Comparison of ENCODE assay signal across 14 mouse cellular contexts in the genomic region with DNA sequence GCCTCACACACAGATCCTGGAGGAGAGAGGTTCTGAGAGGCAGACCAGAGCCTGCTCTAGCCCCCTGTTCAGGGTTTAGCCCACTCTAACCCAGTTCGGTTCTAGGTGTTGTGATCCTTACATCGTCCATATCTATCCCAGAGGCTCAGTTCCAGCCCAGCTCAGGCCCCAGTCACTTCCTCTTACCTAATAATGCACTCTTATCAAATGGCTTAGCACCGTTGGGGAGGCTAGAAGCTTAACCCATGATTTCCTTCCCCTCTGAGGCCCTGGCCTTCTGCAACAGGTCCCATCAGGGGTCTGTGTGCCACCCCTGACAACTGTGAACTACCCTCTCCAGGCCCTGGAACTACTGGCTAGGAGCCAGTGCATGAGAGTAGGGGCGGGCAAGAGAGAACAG. TPM values are rescaled to one million over a fixed set of nuclear protein-coding genes. Genes with fewer than 3 reads are reported as not detected.
DNase-seq lines count a peak whose midpoint lies in the region; ATAC-seq and TF ChIP-seq lines count a peak whose summit lies in the region.
"Had no signal": no experiment of that assay in that cellular context is flagged by ENCODE, and none has a peak within 500 bp of the region (broad histone marks: within the 10 kb centered on the region; RNA-seq: fewer than 3 reads in every experiment).

No protein-coding gene starts in this region.

- ATAC-seq in kidney, postnatal 0 days (replicated peaks; ENCODE audit: low FRiP score, low read depth), result no peak
- 0 out of 2 replicates have a peak, but pooled peaks have one; percentile 11 for ATAC-seq in G1E (ENCODE audit: extremely low read depth, insufficient number of reproducible peaks, low FRiP score, poor library complexity, severe bottlenecking)
- no peak for ATAC-seq in intestine, embryonic 14.5 days (replicated peaks; ENCODE audit: low FRiP score, low TSS enrichment, low read depth)
- ATAC-seq in megakaryocyte, adult 5-6 weeks (ENCODE audit: poor library complexity, severe bottlenecking), result peak; percentile 64
- no peak for ATAC-seq in neural tube, embryonic 15.5 days (ENCODE audit: low FRiP score)

- H3K4me2 ChIP-seq in kidney, postnatal 0 days (ENCODE audit: low read length), result no peak overlapping the region
- H3K4me2 ChIP-seq in intestine, embryonic 14.5 days (ENCODE audit: low read length), result no peak overlapping the region
- H3K4me2 ChIP-seq in neural tube, embryonic 15.5 days, result no peak overlapping the region

- H3K27me3 ChIP-seq in kidney, postnatal 0 days (ENCODE audit: insufficient read depth, low read length), result 0 out of 2 replicates have a peak, but pooled peaks cover 3% of the 10 kb centered on the region
- peaks cover 64% of the 10 kb centered on the region for H3K27me3 ChIP-seq in G1E (ENCODE audit: insufficient read depth, low read length)
- H3K27me3 ChIP-seq in intestine, embryonic 14.5 days (replicated peaks; ENCODE audit: control insufficient read depth, insufficient read depth, low read length), result no peaks in the 10 kb centered on the region
- H3K27me3 ChIP-seq in neural tube, embryonic 15.5 days (replicated peaks), result peaks cover 25% of the 10 kb centered on the region; the same call in 1 of the 2 replicates

- no peaks in the 10 kb centered on the region for H3K9me3 ChIP-seq in kidney, postnatal 0 days (replicated peaks; ENCODE audit: low read length)
- H3K9me3 ChIP-seq in G1E (replicated peaks), result no peaks in the 10 kb centered on the region
- H3K9me3 ChIP-seq in intestine, embryonic 14.5 days (ENCODE audit: control insufficient read depth, low read length), result no peaks in the 10 kb centered on the region
- no peaks in the 10 kb centered on the region for H3K9me3 ChIP-seq in neural tube, embryonic 15.5 days (replicated peaks)

- 47% methylated on average over 4 of the region's 4 CpGs for WGBS in kidney, postnatal 0 days
- WGBS in intestine, embryonic 14.5 days, result 47% methylated on average over 4 of the region's 4 CpGs
- WGBS in neural tube, embryonic 15.5 days, result 53% methylated on average over 4 of the region's 4 CpGs

- DNase-seq in kidney, postnatal 0 days (ENCODE audit: low spot score), result no peak
- no peak for DNase-seq in kidney, adult 18-20 months
- DNase-seq in G1E (ENCODE audit: low spot score), result no peak
- DNase-seq in intestine, embryonic 14.5 days (ENCODE audit: low spot score), result no peak
- DNase-seq in adrenal gland, postnatal 25 days, result no peak
- DNase-seq in layer of hippocampus, adult 11-12 months (ENCODE audit: low spot score), result no peak
- DNase-seq: cerebellum, postnatal 14 days had no signal

- 0 out of 2 replicates have a peak overlapping the region, but pooled peaks have one; percentile 57 for H3K27ac ChIP-seq in kidney, postnatal 0 days
- H3K27ac ChIP-seq in intestine, embryonic 14.5 days (ENCODE audit: low read depth), result peak overlapping the region; percentile 64; the same call in 1 of the 2 replicates
- H3K27ac ChIP-seq in neural tube, embryonic 15.5 days (replicated peaks), result no peak overlapping the region
- H3K27ac ChIP-seq: gastrocnemius, adult 2 months had no signal

- peaks cover 11% of the 10 kb centered on the region for H3K4me1 ChIP-seq in kidney, postnatal 0 days (replicated peaks; ENCODE audit: insufficient read depth, low read length)
- peaks cover 2% of the 10 kb centered on the region; the same call in 1 of the 2 replicates for H3K4me1 ChIP-seq in G1E (ENCODE audit: insufficient read depth, low read depth, low read length)
- peaks cover 32% of the 10 kb centered on the region for H3K4me1 ChIP-seq in intestine, embryonic 14.5 days (replicated peaks; ENCODE audit: control insufficient read depth, insufficient read depth, low read length)
- peaks cover 10% of the 10 kb centered on the region; the same call in 1 of the 2 replicates for H3K4me1 ChIP-seq in neural tube, embryonic 15.5 days

- H3K4me3 ChIP-seq in kidney, postnatal 0 days (replicated peaks; ENCODE audit: low read depth, low read length), result no peak overlapping the region
- H3K4me3 ChIP-seq in G1E (ENCODE audit: low read depth, low read length), result no peak overlapping the region
- no peak overlapping the region for H3K4me3 ChIP-seq in intestine, embryonic 14.5 days (ENCODE audit: low read depth, low read length)
- no peak overlapping the region for H3K4me3 ChIP-seq in neural tube, embryonic 15.5 days (replicated peaks)
- H3K4me3 ChIP-seq: erythroblast, embryonic 14.5 days; gastrocnemius, adult 2 months; myocyte had no signal

- no peaks in the 10 kb centered on the region for H3K36me3 ChIP-seq in kidney, postnatal 0 days (ENCODE audit: insufficient read depth, low read length)
- no peaks in the 10 kb centered on the region for H3K36me3 ChIP-seq in G1E (replicated peaks)
- no peaks in the 10 kb centered on the region for H3K36me3 ChIP-seq in intestine, embryonic 14.5 days (ENCODE audit: control insufficient read depth, insufficient read depth, low read length)
- no peaks in the 10 kb centered on the region for H3K36me3 ChIP-seq in neural tube, embryonic 15.5 days

- no peak overlapping the region for H3K9ac ChIP-seq in kidney, postnatal 0 days (ENCODE audit: low read depth, low read length)
- H3K9ac ChIP-seq in intestine, embryonic 14.5 days (ENCODE audit: low read length), result no peak overlapping the region
- H3K9ac ChIP-seq in neural tube, embryonic 15.5 days (replicated peaks), result no peak overlapping the region

- TF ChIP-seq CTCF in kidney, postnatal 0 days (IDR thresholded peaks at IDR 0.05; ENCODE audit: low read depth), result no peak
- TF ChIP-seq CTCF in G1E (IDR thresholded peaks at IDR 0.05; ENCODE audit: low read depth, low read length), result no peak

RNA-seq across cellular contexts. Expression of gene Plcb2, which starts 1.0 kb away (rescaled TPM):
- 1.3 and 1.4 TPM in 2 replicates for polyA plus RNA-seq in kidney, postnatal 0 days (2015; fragmentation: Nextera tagmentation; extraction: Ambion mirVana)
- total RNA-seq in G1E (2014; fragmentation: Nextera tagmentation) (25.6 and 30.6 TPM in 2 replicates), G1E (2017) (7.3 and 8.5 TPM in 2 replicates)
- 4.5 and 5.4 TPM in 2 replicates for polyA plus RNA-seq in G1E (2012)
- polyA plus RNA-seq in intestine, embryonic 14.5 days (2014; fragmentation: Nextera tagmentation; extraction: Ambion mirVana), result 1.4 and 1.6 TPM in 2 replicates
- total RNA-seq in megakaryocyte, adult 5-6 weeks (2015), result 48.2 and 48.4 TPM in 2 replicates
- total RNA-seq in megakaryocyte, adult 5-6 weeks (2017), result 38.1 and 46.9 TPM in 2 replicates
- 0.76 and 2.1 TPM in 2 replicates for total RNA-seq in adrenal gland, postnatal 25 days (2021)
- 1.0 and 2.2 TPM in 2 replicates for polyA plus RNA-seq in neural tube, embryonic 15.5 days (2015; fragmentation: Nextera tagmentation; extraction: Ambion mirVana)
- polyA plus RNA-seq: myocyte had no signal

RNA-seq across cellular contexts. Expression of gene Inafm2, which starts 16.4 kb away (rescaled TPM):
- polyA plus RNA-seq in kidney, postnatal 0 days (2015; fragmentation: Nextera tagmentation; extraction: Ambion mirVana), result 16.1 and 16.8 TPM in 2 replicates
- total RNA-seq in G1E (2014; fragmentation: Nextera tagmentation), result 24.8 and 26.5 TPM in 2 replicates
- 14.8 and 16.0 TPM in 2 replicates for total RNA-seq in G1E (2017)
- 21.0 and 28.6 TPM in 2 replicates for polyA plus RNA-seq in G1E (2012)
- 31.9 and 37.0 TPM in 2 replicates for polyA plus RNA-seq in intestine, embryonic 14.5 days (2014; fragmentation: Nextera tagmentation; extraction: Ambion mirVana)
- total RNA-seq in megakaryocyte, adult 5-6 weeks (2015), result 12.0 and 15.3 TPM in 2 replicates
- 10.6 and 11.2 TPM in 2 replicates for total RNA-seq in megakaryocyte, adult 5-6 weeks (2017)
- total RNA-seq in adrenal gland, postnatal 25 days (2021), result 33.9 and 37.3 TPM in 2 replicates
- polyA plus RNA-seq in neural tube, embryonic 15.5 days (2015; fragmentation: Nextera tagmentation; extraction: Ambion mirVana), result 22.0 and 23.5 TPM in 2 replicates

RNA-seq across cellular contexts. Expression of gene Ankrd63, which starts 25.4 kb away (rescaled TPM):
- polyA plus RNA-seq in kidney, postnatal 0 days (2015; fragmentation: Nextera tagmentation; extraction: Ambion mirVana), result 0.37 and 0.45 TPM in 2 replicates
- 0.15 TPM in 1 of 2 replicates, not detected in the other for total RNA-seq in G1E (2014; fragmentation: Nextera tagmentation)
- under 0.01 and 0.05 TPM in 2 replicates for total RNA-seq in G1E (2017)
- polyA plus RNA-seq in G1E (2012), result not detected in 2 replicates
- 0.19 and 0.20 TPM in 2 replicates for polyA plus RNA-seq in intestine, embryonic 14.5 days (2014; fragmentation: Nextera tagmentation; extraction: Ambion mirVana)
- 0.07 and 0.11 TPM in 2 replicates for total RNA-seq in megakaryocyte, adult 5-6 weeks (2015)
- total RNA-seq in megakaryocyte, adult 5-6 weeks (2017), result 0.07 and 0.12 TPM in 2 replicates
- total RNA-seq in adrenal gland, postnatal 25 days (2021), result 0.27 and 0.67 TPM in 2 replicates
- not detected in 2 replicates for polyA plus RNA-seq in neural tube, embryonic 15.5 days (2015; fragmentation: Nextera tagmentation; extraction: Ambion mirVana)
- polyA plus RNA-seq: erythroblast, embryonic 14.5 days; hindbrain, embryonic 11.5 days had no signal

RNA-seq across cellular contexts. Expression of gene Ccdc9b, which starts 33.3 kb away (rescaled TPM):
- polyA plus RNA-seq in kidney, postnatal 0 days (2015; fragmentation: Nextera tagmentation; extraction: Ambion mirVana), result 0.91 and 0.95 TPM in 2 replicates
- not detected in 2 replicates for total RNA-seq in G1E (2014; fragmentation: Nextera tagmentation)
- 0.05 and 0.06 TPM in 2 replicates for total RNA-seq in G1E (2017)
- not detected in 2 replicates for polyA plus RNA-seq in G1E (2012)
- polyA plus RNA-seq in intestine, embryonic 14.5 days (2014; fragmentation: Nextera tagmentation; extraction: Ambion mirVana), result 1.2 and 1.4 TPM in 2 replicates
- total RNA-seq in megakaryocyte, adult 5-6 weeks (2015), result 0.16 TPM in 1 of 2 replicates, not detected in the other
- total RNA-seq in megakaryocyte, adult 5-6 weeks (2017), result 0.44 and 0.53 TPM in 2 replicates
- total RNA-seq in adrenal gland, postnatal 25 days (2021), result 6.1 and 8.1 TPM in 2 replicates
- polyA plus RNA-seq in neural tube, embryonic 15.5 days (2015; fragmentation: Nextera tagmentation; extraction: Ambion mirVana), result 0.97 and 1.2 TPM in 2 replicates
- polyA plus RNA-seq: erythroblast, embryonic 14.5 days had no signal

RNA-seq across cellular contexts. Expression of gene Phgr1, which starts 43.4 kb away (rescaled TPM):
- not detected in 2 replicates for polyA plus RNA-seq in kidney, postnatal 0 days (2015; fragmentation: Nextera tagmentation; extraction: Ambion mirVana)
- total RNA-seq in G1E (2014; fragmentation: Nextera tagmentation) (not detected in 2 replicates), G1E (2017) (not detected in 2 replicates)
- polyA plus RNA-seq in G1E (2012), result not detected in 2 replicates
- polyA plus RNA-seq in intestine, embryonic 14.5 days (2014; fragmentation: Nextera tagmentation; extraction: Ambion mirVana), result 21.2 and 45.1 TPM in 2 replicates
- not detected in 2 replicates for total RNA-seq in megakaryocyte, adult 5-6 weeks (2015)
- not detected in 2 replicates for total RNA-seq in megakaryocyte, adult 5-6 weeks (2017)
- total RNA-seq in adrenal gland, postnatal 25 days (2021), result not detected in 2 replicates
- 1.2 TPM in 1 of 2 replicates, not detected in the other for polyA plus RNA-seq in neural tube, embryonic 15.5 days (2015; fragmentation: Nextera tagmentation; extraction: Ambion mirVana)
- total RNA-seq: gastrocnemius, adult 2 months; left cerebral cortex, adult 8-10 months had no signal
- polyA plus RNA-seq: erythroblast, embryonic 14.5 days; hindbrain, embryonic 11.5 days; myocyte had no signal

Comparison
In these comparisons a context has a peak if more than half of its experiments do, and no peak if none do; other contexts are left out.
1. ATAC-seq: peak in G1E (single experiment) and megakaryocyte, adult 5-6 weeks (single experiment); none in kidney, postnatal 0 days (single experiment), intestine, embryonic 14.5 days (single experiment) and neural tube, embryonic 15.5 days (single experiment).